Mouse (Mus musculus) liver, adult 2 months (tissue): ENCODE data around the gene Ccdc34.

Experiments used
- CTCF ChIP-seq: fragments of 200-500 bp; IDR thresholded peaks from 2 replicates; pipeline ENCODE4 v1.5.1; 2011; ENCODE audit warnings: low read depth, low read length, control low read depth
- POLR2A ChIP-seq: fragments of 200-500 bp; IDR thresholded peaks from 2 replicates; pipeline ENCODE4 v1.6.1; 2011; ENCODE audit warnings: low read length, control low read depth; ENCODE audit not compliant: insufficient read depth; ENCODE audit errors: extremely low read depth

GRCm38 (mm10) chr2:110182795-110183486 lies 165.3 kb downstream of the Ccdc34 start:
- TF ChIP-seq CTCF, result no peak
- no peak for TF ChIP-seq POLR2A
